Mouse (Mus musculus): ENCODE data around the gene Gmds. TPM values are rescaled to one million over a fixed set of nuclear protein-coding genes. Genes with fewer than 3 reads are reported as not detected.

Gmds gene
- total and polyA plus RNA-seq, 2 experiments, result 3.2 to 3.5 TPM

GRCm38 (mm10) chr13:31808804-31809420, 529.6 kb downstream of the Gmds start:
- no peaks in the 10 kb centered on the region for H3K36me3 ChIP-seq (ENCODE audit: control insufficient read depth, insufficient read depth, low read length)
- H3K79me2 ChIP-seq (ENCODE audit: control insufficient read depth, insufficient read depth, low read length), result no peaks in the 10 kb centered on the region
- H3K4me3 ChIP-seq (ENCODE audit: insufficient read depth, low read depth, low read length), result peak overlapping the region; percentile 65; the same call in 1 of the 2 replicates
- 21% methylated on average over 16 of the region's 16 CpGs for WGBS
- DNase-seq (ENCODE audit: extremely low read depth, low read depth, low spot score), result no peak
- H3K9ac ChIP-seq (ENCODE audit: low read depth, low read length), result no peak overlapping the region
- peaks cover 6% of the 10 kb centered on the region for H3K4me1 ChIP-seq (ENCODE audit: control insufficient read depth, insufficient read depth, low read length)
- H3K27ac ChIP-seq (replicated peaks; ENCODE audit: insufficient read depth, low read depth, low read length), result no peak overlapping the region
- no peak for TF ChIP-seq CTCF (IDR thresholded peaks at IDR 0.05; ENCODE audit: low read depth, low read length)
- no peak for TF ChIP-seq POLR2A (IDR thresholded peaks at IDR 0.05; ENCODE audit: extremely low read depth, insufficient read depth, low read length)
- H3K27me3 ChIP-seq (ENCODE audit: control insufficient read depth, insufficient read depth, low read length), result peaks cover 40% of the 10 kb centered on the region

DNA sequence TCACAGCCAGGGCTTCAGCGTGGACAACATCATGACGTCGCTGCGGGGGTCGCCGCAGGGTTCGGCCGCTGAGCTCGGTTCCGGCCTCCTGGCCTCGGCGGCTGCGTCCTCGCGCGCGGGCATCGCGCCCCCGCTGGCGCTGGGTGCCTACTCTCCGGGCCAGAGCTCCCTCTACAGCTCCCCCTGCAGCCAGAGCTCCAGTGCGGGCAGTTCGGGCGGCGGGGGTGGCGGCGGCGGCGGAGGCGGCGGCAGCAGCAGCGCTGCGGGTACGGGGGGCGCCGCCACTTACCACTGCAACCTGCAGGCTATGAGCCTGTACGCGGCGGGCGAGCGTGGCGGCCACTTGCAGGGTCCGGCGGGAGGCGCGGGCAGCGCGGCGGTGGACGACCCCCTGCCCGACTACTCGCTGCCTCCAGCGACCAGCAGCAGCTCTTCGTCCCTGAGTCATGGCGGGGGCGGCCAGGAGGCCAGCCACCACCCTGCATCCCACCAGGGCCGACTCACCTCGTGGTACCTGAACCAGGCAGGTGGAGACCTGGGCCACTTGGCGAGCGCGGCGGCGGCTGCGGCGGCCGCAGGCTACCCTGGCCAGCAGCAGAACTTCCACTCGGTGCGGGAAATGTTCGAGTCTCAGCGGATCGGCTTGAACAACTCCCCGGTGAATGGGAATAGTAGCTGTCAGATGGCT, 530.3 kb downstream of the Gmds start:
- DNase-seq (ENCODE audit: extremely low read depth, low read depth, low spot score), result no peak
- WGBS, result 3% methylated on average over 72 of the region's 73 CpGs
- H3K27me3 ChIP-seq (ENCODE audit: control insufficient read depth, insufficient read depth, low read length), result peaks cover 40% of the 10 kb centered on the region
- H3K4me3 ChIP-seq (ENCODE audit: insufficient read depth, low read depth, low read length), result peak overlapping the region; percentile 65
- H3K79me2 ChIP-seq (ENCODE audit: control insufficient read depth, insufficient read depth, low read length), result no peaks in the 10 kb centered on the region
- peaks cover 6% of the 10 kb centered on the region for H3K4me1 ChIP-seq (ENCODE audit: control insufficient read depth, insufficient read depth, low read length)
- no peak overlapping the region for H3K27ac ChIP-seq (replicated peaks; ENCODE audit: insufficient read depth, low read depth, low read length)
- TF ChIP-seq POLR2A (IDR thresholded peaks at IDR 0.05; ENCODE audit: extremely low read depth, insufficient read depth, low read length) (no peak), CTCF (IDR thresholded peaks at IDR 0.05; ENCODE audit: low read depth, low read length) (peak; percentile 28; the same call in 1 of the 2 replicates)
- no peaks in the 10 kb centered on the region for H3K36me3 ChIP-seq (ENCODE audit: control insufficient read depth, insufficient read depth, low read length)
- peak overlapping the region; percentile 21 for H3K9ac ChIP-seq (ENCODE audit: low read depth, low read length)

- WGBS, result 2% methylated on average over 42 of the region's 47 CpGs
- Histone ChIP-seq H3K79me2 (ENCODE audit: control insufficient read depth, insufficient read depth, low read length) (no peaks in the 10 kb centered on the region), H3K36me3 (ENCODE audit: control insufficient read depth, insufficient read depth, low read length) (no peaks in the 10 kb centered on the region), H3K4me3 (ENCODE audit: insufficient read depth, low read depth, low read length) (peak overlapping the region; percentile 65; the same call in 1 of the 2 replicates), H3K9ac (ENCODE audit: low read depth, low read length) (peak overlapping the region; percentile 14; the same call in 1 of the 2 replicates), H3K27ac (replicated peaks; ENCODE audit: insufficient read depth, low read depth, low read length) (no peak overlapping the region), H3K4me1 (ENCODE audit: control insufficient read depth, insufficient read depth, low read length) (peaks cover 6% of the 10 kb centered on the region), H3K27me3 (ENCODE audit: control insufficient read depth, insufficient read depth, low read length) (peaks cover 40% of the 10 kb centered on the region)
- TF ChIP-seq POLR2A (IDR thresholded peaks at IDR 0.05; ENCODE audit: extremely low read depth, insufficient read depth, low read length), result no peak
- no peak for TF ChIP-seq CTCF (IDR thresholded peaks at IDR 0.05; ENCODE audit: low read depth, low read length)
- DNase-seq (ENCODE audit: extremely low read depth, low read depth, low spot score), result no peak
These were observed 530.8 kb downstream of the Gmds start for GRCm38 (mm10) chr13:31807736-31808115.

DNA sequence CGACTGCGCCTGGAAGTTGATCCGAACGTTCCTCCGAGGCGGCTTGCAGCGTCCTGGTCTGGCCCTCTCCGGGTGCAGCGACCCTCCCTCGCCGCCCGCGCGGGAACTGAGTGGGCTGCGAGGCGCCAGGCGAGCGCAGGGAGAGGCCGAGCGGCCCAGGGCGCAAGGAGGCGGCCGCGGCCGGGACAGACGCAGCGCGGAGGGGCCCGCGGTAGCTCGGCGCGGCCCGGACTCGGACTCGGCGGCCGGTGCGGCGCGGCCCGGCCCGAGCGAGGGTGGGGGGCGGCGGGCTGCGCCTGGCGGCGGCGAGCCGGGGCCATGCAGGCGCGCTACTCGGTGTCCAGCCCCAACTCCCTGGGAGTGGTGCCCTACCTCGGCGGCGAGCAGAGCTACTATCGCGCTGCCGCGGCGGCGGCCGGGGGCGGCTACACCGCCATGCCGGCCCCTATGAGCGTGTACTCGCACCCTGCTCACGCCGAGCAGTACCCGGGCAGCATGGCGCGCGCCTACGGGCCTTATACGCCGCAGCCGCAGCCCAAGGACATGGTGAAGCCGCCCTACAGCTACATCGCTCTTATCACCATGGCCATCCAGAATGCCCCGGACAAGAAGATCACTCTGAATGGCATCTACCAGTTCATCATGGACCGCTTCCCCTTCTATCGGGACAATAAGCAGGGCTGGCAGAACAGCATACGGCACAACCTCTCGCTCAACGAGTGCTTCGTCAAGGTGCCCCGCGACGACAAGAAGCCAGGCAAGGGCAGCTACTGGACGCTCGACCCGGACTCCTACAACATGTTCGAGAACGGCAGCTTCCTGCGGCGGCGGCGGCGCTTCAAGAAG, 531.4 kb downstream of the Gmds start:
- Histone ChIP-seq H3K9ac (ENCODE audit: low read depth, low read length) (peak overlapping the region; percentile 71), H3K4me1 (ENCODE audit: control insufficient read depth, insufficient read depth, low read length) (peaks cover 6% of the 10 kb centered on the region), H3K79me2 (ENCODE audit: control insufficient read depth, insufficient read depth, low read length) (no peaks in the 10 kb centered on the region), H3K4me3 (ENCODE audit: insufficient read depth, low read depth, low read length) (peak overlapping the region; percentile 65), H3K36me3 (ENCODE audit: control insufficient read depth, insufficient read depth, low read length) (no peaks in the 10 kb centered on the region), H3K27me3 (ENCODE audit: control insufficient read depth, insufficient read depth, low read length) (peaks cover 41% of the 10 kb centered on the region), H3K27ac (replicated peaks; ENCODE audit: insufficient read depth, low read depth, low read length) (no peak overlapping the region)
- no peak for DNase-seq (ENCODE audit: extremely low read depth, low read depth, low spot score)
- WGBS, result 3% methylated on average over 101 of the region's 101 CpGs
- TF ChIP-seq CTCF (IDR thresholded peaks at IDR 0.05; ENCODE audit: low read depth, low read length), result no peak
- TF ChIP-seq POLR2A (IDR thresholded peaks at IDR 0.05; ENCODE audit: extremely low read depth, insufficient read depth, low read length), result no peak

DNA sequence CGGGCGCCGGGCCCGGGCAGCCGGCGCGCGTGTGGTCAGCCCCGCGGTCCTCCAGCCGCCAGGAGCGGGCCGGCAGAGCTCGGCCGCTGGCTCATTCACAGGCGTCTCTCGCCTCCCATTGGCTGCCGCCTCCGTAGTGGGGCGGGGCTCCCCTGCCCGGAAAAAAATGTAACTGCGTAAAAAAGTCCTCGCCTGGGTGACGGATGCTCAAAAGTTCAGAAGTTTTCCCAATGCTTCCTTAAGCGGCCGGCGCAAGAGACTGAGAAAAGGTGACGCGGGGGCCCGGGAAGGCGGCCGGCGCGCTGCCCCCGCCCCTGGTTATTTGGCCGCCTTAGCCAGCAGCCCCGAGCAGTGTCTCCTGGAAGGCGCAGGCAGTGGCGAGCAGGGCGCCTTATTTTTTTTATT, 532.1 kb downstream of the Gmds start, which contains the start of gene Foxc1:
Gene Foxc1, plus strand, starts transcription at position 206 of the 405 bp plus-strand sequence.
- Histone ChIP-seq H3K9ac (ENCODE audit: low read depth, low read length) (peak within 1 kb of the TSS; percentile 71), H3K4me1 (ENCODE audit: control insufficient read depth, insufficient read depth, low read length) (peaks cover 10% of the 10 kb centered on the region), H3K4me3 (ENCODE audit: insufficient read depth, low read depth, low read length) (peak within 1 kb of the TSS; percentile 65), H3K27me3 (ENCODE audit: control insufficient read depth, insufficient read depth, low read length) (peaks cover 43% of the 10 kb centered on the region), H3K27ac (replicated peaks; ENCODE audit: insufficient read depth, low read depth, low read length) (no peak within 1 kb of the TSS), H3K79me2 (ENCODE audit: control insufficient read depth, insufficient read depth, low read length) (no peaks in the 10 kb centered on the region), H3K36me3 (ENCODE audit: control insufficient read depth, insufficient read depth, low read length) (no peaks in the 10 kb centered on the region)
- TF ChIP-seq CTCF (IDR thresholded peaks at IDR 0.05; ENCODE audit: low read depth, low read length) (no peak), POLR2A (IDR thresholded peaks at IDR 0.05; ENCODE audit: extremely low read depth, insufficient read depth, low read length) (no peak)
- DNase-seq (ENCODE audit: extremely low read depth, low read depth, low spot score), result peak; percentile 51
- under 1% methylated on average over 39 of the region's 40 CpGs for WGBS
